Mouse (Mus musculus): ENCODE data around the gene Acad9. TPM values are rescaled to one million over a fixed set of nuclear protein-coding genes. Genes with fewer than 3 reads are reported as not detected.

Acad9 gene
- total and polyA plus RNA-seq, 3 experiments = 61.7 to 86.4 (median 77.8) TPM

DNA sequence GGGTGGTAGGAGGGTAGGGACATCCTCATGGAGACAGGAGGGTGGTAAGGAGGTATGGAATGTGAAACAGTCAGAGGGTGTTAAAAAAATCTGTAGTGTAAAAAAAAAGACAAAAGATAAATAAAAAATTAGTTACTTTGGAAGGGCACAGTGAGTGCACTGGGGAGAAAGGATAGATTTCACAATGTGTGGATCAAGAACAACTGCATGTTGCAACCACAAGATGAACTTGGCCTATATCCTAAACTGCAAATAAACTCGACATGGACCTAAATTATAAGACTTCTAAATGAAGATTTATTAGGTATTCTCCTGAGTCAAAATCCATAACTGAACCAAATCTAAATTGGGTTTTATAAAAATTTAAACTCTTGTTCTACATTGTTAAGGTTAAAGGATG, 16.7 kb upstream of the Acad9 start:
- H3K9me3 ChIP-seq (replicated peaks; ENCODE audit: low read length) = no peaks in the 10 kb centered on the region
- TF ChIP-seq ZMIZ1 (IDR thresholded peaks at IDR 0.05; ENCODE audit: low read depth, low read length) (no peak), ELF1 (IDR thresholded peaks at IDR 0.05; ENCODE audit: low read depth, low read length) (no peak), MAZ (IDR thresholded peaks at IDR 0.05; ENCODE audit: low read depth, low read length) (no peak), MXI1 (IDR thresholded peaks at IDR 0.05; ENCODE audit: low read depth, low read length) (no peak), NELFE (IDR thresholded peaks at IDR 0.05; ENCODE audit: low read depth, low read length) (no peak), SIN3A (IDR thresholded peaks at IDR 0.05; ENCODE audit: low read length) (no peak), USF1 (IDR thresholded peaks at IDR 0.05; ENCODE audit: low read depth, low read length) (no peak), RCOR1 (conservative IDR thresholded peaks at IDR 0.05; ENCODE audit: low read depth, low read length) (no peak), ZNF384 (IDR thresholded peaks at IDR 0.05; ENCODE audit: low read depth, low read length) (no peak), ETS1 (conservative IDR thresholded peaks at IDR 0.05; ENCODE audit: low read depth, low read length) (no peak)
- H3K79me2 ChIP-seq (replicated peaks; ENCODE audit: control insufficient read depth, extremely low read depth, insufficient read depth, poor library complexity, severe bottlenecking) = no peaks in the 10 kb centered on the region
- no peaks in the 10 kb centered on the region for H3K36me3 ChIP-seq (replicated peaks in 1 of 2; ENCODE audit: control insufficient read depth in 1 of 2, insufficient read depth in 1 of 2, low read length in 1 of 2)
- H3K27me3 ChIP-seq (replicated peaks) = peaks cover 2% of the 10 kb centered on the region
- in situ Hi-C loops (cut with MboI; ENCODE audit: low pct_ligation_motif_present, low pct_unique_long_range_greater_than_20kb, low sequenced_read_pairs) (no loop called here), dilution Hi-C loops (cut with MboI; ENCODE audit: extremely low pct_ligation_motif_present, extremely low pct_unique_long_range_greater_than_20kb, low sequenced_read_pairs) (no loop called here)
- no peak overlapping the region for H3K4me2 ChIP-seq (ENCODE audit: insufficient read depth, low read depth, poor library complexity, severe bottlenecking)
- H3K9ac ChIP-seq (ENCODE audit: insufficient read depth, low read depth) = no peak overlapping the region
- H3K27ac ChIP-seq (ENCODE audit: insufficient read depth, low read depth) = no peak overlapping the region
- no peaks in the 10 kb centered on the region for H3K4me1 ChIP-seq (ENCODE audit: control insufficient read depth in 1 of 2, insufficient read depth in 2 of 2)
- no peak for DNase-seq (ENCODE audit: extremely low read depth)
- H3K4me3 ChIP-seq (replicated peaks in 1 of 3; ENCODE audit: low read depth in 2 of 3, low read length in 2 of 3, poor library complexity in 1 of 3) = no peak overlapping the region

DNA sequence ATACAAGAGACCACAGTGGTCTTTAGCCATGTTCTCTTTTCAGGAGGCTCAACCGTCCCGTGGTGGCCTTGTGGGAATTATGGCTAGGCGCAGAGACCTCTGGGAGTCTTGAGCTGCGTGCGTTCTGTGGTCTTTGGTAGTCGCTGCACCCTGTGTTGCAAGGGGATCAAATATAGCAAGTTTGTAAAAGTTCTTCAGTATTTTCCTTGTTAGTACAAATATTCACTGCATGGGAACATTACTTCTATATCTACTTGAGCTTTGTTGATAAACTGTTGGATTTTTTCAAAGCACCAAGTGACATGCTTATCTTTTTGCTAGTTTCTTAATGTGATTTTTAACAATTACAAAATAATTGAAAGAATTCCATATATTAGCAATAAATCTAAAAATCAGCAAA, 12.3 kb upstream of the Acad9 start, which contains the start of gene Ccdc144b:
TSS of gene Ccdc144b (minus strand) at position 101 of the 400 bp plus-strand sequence.
- TF ChIP-seq MAX (IDR thresholded peaks at IDR 0.05; ENCODE audit: low read length) (no peak), IRF4 (IDR thresholded peaks at IDR 0.05; ENCODE audit: low read depth, low read length) (no peak), EP300 (IDR thresholded peaks at IDR 0.05; ENCODE audit: low read length) (no peak), KAT2A (IDR thresholded peaks at IDR 0.05; ENCODE audit: insufficient replicate concordance, low read length) (no peak), ZKSCAN1 (IDR thresholded peaks at IDR 0.05; ENCODE audit: borderline replicate concordance, low read depth, low read length) (no peak), POLR2A (IDR thresholded peaks at IDR 0.05; ENCODE audit: low read depth, low read length) (no peak), BHLHE40 (IDR thresholded peaks at IDR 0.05; ENCODE audit: low read depth, low read length) (no peak), TCF12 (IDR thresholded peaks at IDR 0.05; ENCODE audit: low read depth, low read length) (no peak), PAX5 (IDR thresholded peaks at IDR 0.05; ENCODE audit: low read length) (no peak), MYC (IDR thresholded peaks at IDR 0.05; ENCODE audit: low read depth, low read length) (no peak), CHD1 (IDR thresholded peaks at IDR 0.05; ENCODE audit: low read depth, low read length) (no peak), GABPA (IDR thresholded peaks at IDR 0.05; ENCODE audit: insufficient replicate concordance, low read depth, low read length) (no peak), MAFK (IDR thresholded peaks at IDR 0.05; ENCODE audit: insufficient replicate concordance, low read length) (no peak), MXI1 (IDR thresholded peaks at IDR 0.05; ENCODE audit: low read depth, low read length) (no peak), RCOR1 (conservative IDR thresholded peaks at IDR 0.05; ENCODE audit: low read depth, low read length) (no peak), ZMIZ1 (IDR thresholded peaks at IDR 0.05; ENCODE audit: low read depth, low read length) (no peak), SIN3A (IDR thresholded peaks at IDR 0.05; ENCODE audit: low read length) (no peak), JUND (conservative IDR thresholded peaks at IDR 0.05; ENCODE audit: low read depth, low read length) (no peak)
- no peaks in the 10 kb centered on the region for H3K9me3 ChIP-seq (replicated peaks; ENCODE audit: low read length)
- H3K4me3 ChIP-seq (replicated peaks in 1 of 3; ENCODE audit: low read depth in 2 of 3, low read length in 2 of 3, poor library complexity in 1 of 3) = no peak within 1 kb of the TSS
- no peak for DNase-seq (ENCODE audit: extremely low read depth)
- no peak within 1 kb of the TSS for H3K4me2 ChIP-seq (ENCODE audit: insufficient read depth, low read depth, poor library complexity, severe bottlenecking)
- no peak within 1 kb of the TSS for H3K27ac ChIP-seq (ENCODE audit: insufficient read depth, low read depth)
- H3K9ac ChIP-seq (ENCODE audit: insufficient read depth, low read depth) = no peak within 1 kb of the TSS
- H3K79me2 ChIP-seq (replicated peaks; ENCODE audit: control insufficient read depth, extremely low read depth, insufficient read depth, poor library complexity, severe bottlenecking) = no peaks in the 10 kb centered on the region
- dilution Hi-C loops (cut with MboI; ENCODE audit: extremely low pct_ligation_motif_present, extremely low pct_unique_long_range_greater_than_20kb, low sequenced_read_pairs) = no loop called here
- no peaks in the 10 kb centered on the region for H3K36me3 ChIP-seq (replicated peaks in 1 of 2; ENCODE audit: control insufficient read depth in 1 of 2, insufficient read depth in 1 of 2, low read length in 1 of 2)
- no peaks in the 10 kb centered on the region for H3K4me1 ChIP-seq (ENCODE audit: control insufficient read depth in 1 of 2, insufficient read depth in 2 of 2)
- in situ Hi-C loops (cut with MboI; ENCODE audit: low pct_ligation_motif_present, low pct_unique_long_range_greater_than_20kb, low sequenced_read_pairs) = no loop called here
- no peaks in the 10 kb centered on the region for H3K27me3 ChIP-seq (replicated peaks)
